Mouse (Mus musculus): ENCODE data around the gene Osbpl10. TPM values are rescaled to one million over a fixed set of nuclear protein-coding genes. Genes with fewer than 3 reads are reported as not detected.
"Not testable (repeated sequence)": the region's sequence is repeated elsewhere in the genome, so short reads cannot be mapped to it uniquely, and the experiment has no call there.

The Osbpl10 gene
- polyA plus RNA-seq, 1 experiment from 2014 or later, result 1.6 TPM

GRCm38 (mm10) chr9:115008194-115008593 lies 29.8 kb downstream of the Osbpl10 start:
- no peak for ATAC-seq (ENCODE audit: low FRiP score, low read depth)
- 89% methylated on average over 7 of the region's 7 CpGs for WGBS
- H3K9ac ChIP-seq (replicated peaks), result no peak overlapping the region

GRCm38 (mm10) chr9:115012367-115012766 lies 34.0 kb downstream of the Osbpl10 start:
- ATAC-seq (ENCODE audit: low FRiP score, low read depth), result no peak
- WGBS, result 68% methylated on average over 12 of the region's 12 CpGs
- Histone ChIP-seq H3K27ac (replicated peaks) (no peak overlapping the region), H3K9me3 (peaks cover 15% of the 10 kb centered on the region), H3K36me3 (no peaks in the 10 kb centered on the region), H3K4me2 (replicated peaks) (no peak overlapping the region), H3K9ac (replicated peaks) (no peak overlapping the region), H3K4me1 (no peaks in the 10 kb centered on the region), H3K27me3 (no peaks in the 10 kb centered on the region), H3K4me3 (no peak overlapping the region)

More at GRCm38 (mm10) chr9:115008194-115008593, 29.8 kb downstream of the Osbpl10 start:
- Histone ChIP-seq H3K4me3 (no peak overlapping the region), H3K4me2 (replicated peaks) (no peak overlapping the region), H3K4me1 (no peaks in the 10 kb centered on the region), H3K9me3 (peaks cover 12% of the 10 kb centered on the region), H3K36me3 (no peaks in the 10 kb centered on the region), H3K27ac (replicated peaks) (no peak overlapping the region), H3K27me3 (no peaks in the 10 kb centered on the region)

GRCm38 (mm10) chr9:115020141-115020540 lies 41.8 kb downstream of the Osbpl10 start:
- Histone ChIP-seq H3K4me2 (replicated peaks) (no peak overlapping the region), H3K36me3 (no peaks in the 10 kb centered on the region), H3K27me3 (no peaks in the 10 kb centered on the region; the same call in 1 of the 2 replicates), H3K4me1 (no peaks in the 10 kb centered on the region), H3K9ac (replicated peaks) (no peak overlapping the region), H3K9me3 (0 out of 2 replicates have a peak, but pooled peaks cover 8% of the 10 kb centered on the region), H3K27ac (replicated peaks) (no peak overlapping the region), H3K4me3 (no peak overlapping the region)
- 94% methylated on average over 7 of the region's 7 CpGs for WGBS
- no peak for ATAC-seq (ENCODE audit: low FRiP score, low read depth)

GRCm38 (mm10) chr9:115021419-115021818 lies 43.0 kb downstream of the Osbpl10 start:
- Histone ChIP-seq H3K4me1 (no peaks in the 10 kb centered on the region), H3K27ac (replicated peaks) (no peak overlapping the region), H3K9me3 (0 out of 2 replicates have a peak, but pooled peaks cover 5% of the 10 kb centered on the region), H3K4me3 (no peak overlapping the region), H3K9ac (replicated peaks) (no peak overlapping the region), H3K36me3 (no peaks in the 10 kb centered on the region), H3K27me3 (no peaks in the 10 kb centered on the region; the same call in 1 of the 2 replicates), H3K4me2 (replicated peaks) (no peak overlapping the region)
- ATAC-seq (ENCODE audit: low FRiP score, low read depth), result no peak
- WGBS, result 95% methylated on average over 2 of the region's 2 CpGs

GRCm38 (mm10) chr9:115023137-115023536 lies 44.8 kb downstream of the Osbpl10 start:
- Histone ChIP-seq H3K36me3 (no peaks in the 10 kb centered on the region), H3K27ac (replicated peaks) (no peak overlapping the region), H3K9me3 (0 out of 2 replicates have a peak, but pooled peaks cover 5% of the 10 kb centered on the region), H3K27me3 (no peaks in the 10 kb centered on the region; the same call in 1 of the 2 replicates), H3K4me1 (no peaks in the 10 kb centered on the region), H3K4me2 (replicated peaks) (no peak overlapping the region), H3K9ac (replicated peaks) (no peak overlapping the region), H3K4me3 (no peak overlapping the region)
- ATAC-seq (ENCODE audit: low FRiP score, low read depth), result no peak
- 80% methylated on average over 3 of the region's 3 CpGs for WGBS

- H3K9ac ChIP-seq (replicated peaks), result no peak overlapping the region
- peaks cover 3% of the 10 kb centered on the region; the same call in 1 of the 2 replicates for H3K27me3 ChIP-seq
- no peak for ATAC-seq (ENCODE audit: low FRiP score, low read depth)
- no peak overlapping the region for H3K4me2 ChIP-seq (replicated peaks)
- no peaks in the 10 kb centered on the region for H3K36me3 ChIP-seq
- 0 out of 2 replicates have a peak, but pooled peaks cover 5% of the 10 kb centered on the region for H3K9me3 ChIP-seq
- peaks cover under 1% of the 10 kb centered on the region; the same call in 1 of the 2 replicates for H3K4me1 ChIP-seq
- no peak overlapping the region for H3K4me3 ChIP-seq
- 92% methylated on average over 10 of the region's 10 CpGs for WGBS
- no peak overlapping the region for H3K27ac ChIP-seq (replicated peaks)
Measured at GRCm38 (mm10) chr9:115023708-115024383, 45.5 kb downstream of the Osbpl10 start.

GRCm38 (mm10) chr9:115029307-115029706 lies 50.9 kb downstream of the Osbpl10 start:
- Histone ChIP-seq H3K27me3 (peaks cover 20% of the 10 kb centered on the region), H3K4me2 (replicated peaks) (peak overlapping the region; percentile 9; the same call in 1 of the 2 replicates), H3K36me3 (no peaks in the 10 kb centered on the region), H3K27ac (replicated peaks) (peak overlapping the region; percentile 58), H3K9me3 (no peaks in the 10 kb centered on the region), H3K4me3 (no peak overlapping the region), H3K4me1 (peaks cover 12% of the 10 kb centered on the region), H3K9ac (replicated peaks) (no peak overlapping the region)
- ATAC-seq (ENCODE audit: low FRiP score, low read depth), result peak; percentile 86
- WGBS, result 0% methylated on average over 3 of the region's 3 CpGs

- H3K9me3 ChIP-seq, result no peaks in the 10 kb centered on the region
- no peak overlapping the region for H3K9ac ChIP-seq (replicated peaks)
- no peak overlapping the region for H3K27ac ChIP-seq (replicated peaks)
- 29% methylated on average over 4 of the region's 4 CpGs for WGBS
- ATAC-seq (ENCODE audit: low FRiP score, low read depth), result no peak
- H3K4me2 ChIP-seq (replicated peaks), result no peak overlapping the region
- H3K27me3 ChIP-seq, result peaks cover 20% of the 10 kb centered on the region
- no peak overlapping the region for H3K4me3 ChIP-seq
- H3K4me1 ChIP-seq, result peaks cover 12% of the 10 kb centered on the region
- H3K36me3 ChIP-seq, result no peaks in the 10 kb centered on the region
Measured at GRCm38 (mm10) chr9:115030581-115030980, 52.2 kb downstream of the Osbpl10 start.

- not testable (repeated sequence) for H3K27ac ChIP-seq (replicated peaks); H3K9ac ChIP-seq (replicated peaks); H3K36me3 ChIP-seq; H3K4me3 ChIP-seq; H3K4me2 ChIP-seq (replicated peaks); H3K9me3 ChIP-seq; ATAC-seq (ENCODE audit: low FRiP score, low read depth)
- peaks cover 12% of the 10 kb centered on the region for H3K4me1 ChIP-seq
- peaks cover 20% of the 10 kb centered on the region for H3K27me3 ChIP-seq
- 92% methylated on average over 1 of the region's 1 CpGs for WGBS
Measured at GRCm38 (mm10) chr9:115031046-115031445, 52.7 kb downstream of the Osbpl10 start.

- no peak overlapping the region for H3K27ac ChIP-seq (replicated peaks)
- no peak overlapping the region for H3K4me3 ChIP-seq
- H3K4me1 ChIP-seq, result peaks cover 17% of the 10 kb centered on the region
- H3K9me3 ChIP-seq, result no peaks in the 10 kb centered on the region
- 92% methylated on average over 7 of the region's 7 CpGs for WGBS
- H3K4me2 ChIP-seq (replicated peaks), result no peak overlapping the region
- H3K36me3 ChIP-seq, result no peaks in the 10 kb centered on the region
- H3K27me3 ChIP-seq, result peaks cover 26% of the 10 kb centered on the region
- H3K9ac ChIP-seq (replicated peaks), result no peak overlapping the region
- no peak for ATAC-seq (ENCODE audit: low FRiP score, low read depth)
Measured at GRCm38 (mm10) chr9:115032786-115033185, 54.4 kb downstream of the Osbpl10 start.

- WGBS, result 81% methylated on average over 6 of the region's 6 CpGs
- Histone ChIP-seq H3K9me3 (no peaks in the 10 kb centered on the region), H3K9ac (replicated peaks) (no peak overlapping the region), H3K4me3 (no peak overlapping the region), H3K27ac (replicated peaks) (no peak overlapping the region), H3K27me3 (peaks cover 21% of the 10 kb centered on the region), H3K4me1 (peaks cover 27% of the 10 kb centered on the region), H3K4me2 (replicated peaks) (no peak overlapping the region), H3K36me3 (no peaks in the 10 kb centered on the region)
- no peak for ATAC-seq (ENCODE audit: low FRiP score, low read depth)
Measured at GRCm38 (mm10) chr9:115034271-115034670, 55.9 kb downstream of the Osbpl10 start.

- no peak overlapping the region for H3K27ac ChIP-seq (replicated peaks)
- H3K4me3 ChIP-seq, result no peak overlapping the region
- no peak for ATAC-seq (ENCODE audit: low FRiP score, low read depth)
- H3K9ac ChIP-seq (replicated peaks), result no peak overlapping the region
- H3K4me2 ChIP-seq (replicated peaks), result no peak overlapping the region
- no peaks in the 10 kb centered on the region for H3K9me3 ChIP-seq
- peaks cover 21% of the 10 kb centered on the region for H3K27me3 ChIP-seq
- no peaks in the 10 kb centered on the region for H3K36me3 ChIP-seq
- WGBS, result 75% methylated on average over 7 of the region's 7 CpGs
- H3K4me1 ChIP-seq, result peaks cover 27% of the 10 kb centered on the region
Measured at GRCm38 (mm10) chr9:115034788-115035187, 56.4 kb downstream of the Osbpl10 start.
